Mouse (Mus musculus): ENCODE results near the gene Dao. TPM values are rescaled to one million over a fixed set of nuclear protein-coding genes. Genes with fewer than 3 reads are reported as not detected.

Dao gene
- total RNA-seq, 1 experiment from 2014 or later, result not detected

DNA sequence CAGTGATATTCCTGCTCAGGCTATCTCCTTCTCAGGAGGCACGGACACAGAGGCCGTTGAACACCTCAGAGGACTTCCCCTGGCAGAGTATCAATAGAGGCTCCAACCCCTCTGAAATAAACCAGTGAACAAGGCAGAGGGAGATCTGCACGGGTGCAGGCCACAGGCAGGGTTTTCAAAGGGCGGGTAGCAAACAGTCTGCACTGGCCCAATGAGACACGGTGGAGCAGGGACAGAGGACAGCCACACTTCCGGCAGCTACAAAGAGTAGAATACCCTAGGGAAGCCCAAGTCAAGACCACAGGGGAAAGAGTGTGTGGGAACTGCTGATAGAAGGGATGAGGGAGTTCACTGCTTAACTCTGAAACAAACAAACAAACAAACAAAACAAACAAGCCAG, 20.0 kb upstream of the Dao start:
- no peak for DNase-seq

- no peak for DNase-seq
Measured at GRCm38 (mm10) chr5:113984025-113984740, 19.3 kb upstream of the Dao start.

- no peak for DNase-seq
Measured at GRCm38 (mm10) chr5:113985737-113986136, 17.8 kb upstream of the Dao start.

DNA sequence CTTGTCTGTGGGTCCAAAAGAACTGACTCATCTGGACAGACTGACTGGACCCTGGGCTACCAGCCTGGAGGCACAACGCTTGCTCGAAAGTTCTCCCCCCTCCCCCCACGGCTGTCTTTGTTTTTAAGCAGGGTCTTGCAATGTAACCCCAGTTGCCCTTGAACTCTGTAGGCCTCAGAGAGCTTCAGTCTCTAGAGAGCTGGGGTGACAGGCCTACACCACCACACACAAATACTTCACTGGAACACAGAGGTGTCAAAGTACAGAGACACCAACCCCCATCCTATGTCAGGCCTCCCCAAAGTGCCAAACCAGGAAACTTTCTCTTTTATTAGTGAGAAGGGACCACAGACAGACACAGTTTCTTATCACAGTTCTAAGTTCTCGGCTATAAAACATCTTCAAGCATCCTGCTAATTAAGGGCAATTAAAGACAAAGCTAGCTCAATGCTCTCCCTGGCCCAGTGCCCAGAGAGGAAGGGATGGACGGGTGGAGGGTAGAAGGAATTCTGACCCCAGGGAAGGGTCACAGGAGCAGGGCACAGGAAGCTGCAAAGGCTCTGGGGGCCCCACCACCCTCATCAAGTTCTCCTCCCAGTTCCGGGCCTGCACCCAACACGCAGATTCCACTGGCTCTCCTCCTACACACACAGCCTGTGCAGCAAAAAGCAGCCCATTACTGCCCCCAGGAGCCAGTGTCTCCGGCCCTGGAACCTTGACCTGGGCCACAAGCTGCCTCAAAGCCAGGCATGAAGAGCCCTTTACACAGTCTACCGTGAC, 17.1 kb upstream of the Dao start:
- DNase-seq, result peak; percentile 52

DNA sequence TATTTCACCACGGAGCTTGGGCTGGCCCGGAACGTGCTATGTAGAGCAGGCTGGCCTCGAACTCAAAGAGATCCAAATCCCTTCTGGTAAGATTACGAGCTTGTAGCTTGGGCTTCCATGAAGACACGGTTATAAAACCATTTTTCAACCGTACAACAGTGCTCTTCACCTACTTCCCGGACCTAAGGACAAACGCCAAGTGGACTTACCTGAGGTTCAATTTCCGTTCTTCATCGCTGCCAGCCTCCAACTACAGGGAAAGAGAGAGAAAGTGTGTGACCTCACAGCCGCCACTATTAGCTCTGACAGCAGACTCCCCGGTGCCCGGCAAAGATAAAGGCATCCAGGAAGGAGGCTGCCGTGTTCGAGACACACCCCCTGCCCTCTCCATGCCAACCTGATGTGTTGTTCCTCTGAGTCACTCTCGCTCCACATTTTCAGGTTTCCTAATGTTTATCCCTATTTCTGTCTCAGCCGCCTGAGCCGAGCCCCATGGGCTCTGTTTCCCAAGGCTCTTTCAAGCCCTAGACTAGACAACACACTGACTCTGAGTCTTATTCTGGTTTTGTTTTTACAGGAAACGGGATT, 14.0 kb upstream of the Dao start:
- peak; percentile 72 for DNase-seq

GRCm38 (mm10) chr5:113990593-113990992, 12.9 kb upstream of the Dao start:
- peak; percentile 25 for DNase-seq

- peak; percentile 37 for DNase-seq
Measured at GRCm38 (mm10) chr5:113991141-113991540, 12.4 kb upstream of the Dao start.

- peak; percentile 72 for DNase-seq
Measured at GRCm38 (mm10) chr5:113992339-113992831, 11.1 kb upstream of the Dao start.

- DNase-seq, result peak; percentile 69
Measured at GRCm38 (mm10) chr5:113993031-113993486, 10.4 kb upstream of the Dao start.

- DNase-seq, result peak; percentile 96
Measured at GRCm38 (mm10) chr5:113993487-113994465, 9.7 kb upstream of the Dao start, which contains the start of gene Ssh1. TSS of gene Ssh1 (minus strand) at chr5:113993894.

DNA sequence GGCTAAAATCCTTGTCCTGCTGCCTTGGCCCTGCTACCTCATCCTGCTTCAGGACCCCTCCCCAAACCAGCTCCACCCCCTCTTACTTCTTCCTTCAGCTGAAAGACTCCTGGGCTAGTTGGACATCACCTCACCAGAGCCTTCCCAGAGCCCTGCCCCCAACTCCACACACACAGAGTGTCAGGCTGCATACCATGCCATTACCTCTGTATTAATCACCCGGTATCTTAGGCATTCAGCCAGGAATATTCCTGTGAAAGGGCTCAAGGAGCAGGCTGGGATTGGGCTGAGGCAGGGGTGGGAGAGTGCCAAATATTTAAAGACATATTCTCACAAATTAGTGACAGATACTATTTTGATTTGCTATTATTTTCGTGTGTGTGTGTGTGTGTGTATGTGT, 7.0 kb upstream of the Dao start:
- DNase-seq, result no peak

GRCm38 (mm10) chr5:113999382-113999781, 4.1 kb upstream of the Dao start:
- DNase-seq, result no peak

GRCm38 (mm10) chr5:114004573-114004972, 1.1 kb downstream of the Dao start:
- no peak for DNase-seq

- DNase-seq, result no peak
Measured at GRCm38 (mm10) chr5:114005100-114005499, 1.6 kb downstream of the Dao start.

- no peak for DNase-seq
Measured at GRCm38 (mm10) chr5:114006974-114007373, 3.5 kb downstream of the Dao start.

DNA sequence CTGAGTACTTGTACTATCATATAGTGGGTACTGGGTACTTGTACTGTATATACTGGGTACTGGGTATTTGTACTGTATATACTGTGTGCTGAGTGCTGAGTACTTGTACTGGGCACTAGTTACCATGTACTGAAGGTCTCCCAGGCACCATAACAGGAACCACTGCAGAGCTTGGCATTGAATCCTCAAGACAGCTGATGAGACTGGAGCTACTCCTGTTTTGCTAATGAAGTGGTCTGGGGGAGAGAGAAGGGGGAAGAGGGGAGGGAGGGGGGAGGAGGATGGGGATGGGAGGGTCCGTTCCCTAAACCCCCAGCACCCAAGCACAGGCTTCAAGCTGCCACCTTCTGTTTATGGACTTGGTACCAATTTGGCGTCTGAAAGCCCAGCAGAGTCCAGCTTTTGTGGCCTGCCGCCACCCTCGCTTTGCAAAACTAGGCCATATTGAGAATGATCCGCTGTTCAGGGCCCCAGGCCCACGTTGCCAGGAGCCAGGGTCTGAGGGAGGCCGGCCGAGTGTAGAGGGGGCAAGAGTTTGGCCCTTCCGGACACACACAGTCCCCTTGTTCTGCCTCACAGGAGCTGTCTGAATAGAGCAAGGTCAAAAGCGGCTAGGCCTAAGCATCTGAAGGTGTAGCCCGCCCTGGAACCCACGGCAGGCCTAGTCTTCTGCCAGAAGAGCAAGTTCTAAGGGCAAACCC, 4.4 kb downstream of the Dao start:
- DNase-seq, result no peak

DNA sequence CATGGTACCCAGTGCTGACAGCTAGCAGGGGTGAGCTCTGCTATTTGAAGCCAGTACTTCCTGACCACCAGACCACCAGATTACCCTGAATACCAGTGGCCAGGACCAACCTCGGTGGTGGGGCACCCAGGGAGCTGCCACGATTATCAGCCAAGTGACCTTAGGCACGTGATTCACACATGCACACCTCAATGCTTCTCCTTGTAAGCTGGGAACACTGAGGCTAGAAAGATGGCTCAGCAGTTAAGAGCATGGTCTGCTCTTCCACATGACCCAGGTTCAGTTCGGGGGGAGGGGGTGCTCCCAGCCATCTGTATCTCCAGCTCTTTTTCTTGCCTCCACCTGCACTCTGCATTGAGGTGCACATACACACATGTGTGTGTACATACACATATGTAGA, 5.5 kb downstream of the Dao start:
- no peak for DNase-seq

DNA sequence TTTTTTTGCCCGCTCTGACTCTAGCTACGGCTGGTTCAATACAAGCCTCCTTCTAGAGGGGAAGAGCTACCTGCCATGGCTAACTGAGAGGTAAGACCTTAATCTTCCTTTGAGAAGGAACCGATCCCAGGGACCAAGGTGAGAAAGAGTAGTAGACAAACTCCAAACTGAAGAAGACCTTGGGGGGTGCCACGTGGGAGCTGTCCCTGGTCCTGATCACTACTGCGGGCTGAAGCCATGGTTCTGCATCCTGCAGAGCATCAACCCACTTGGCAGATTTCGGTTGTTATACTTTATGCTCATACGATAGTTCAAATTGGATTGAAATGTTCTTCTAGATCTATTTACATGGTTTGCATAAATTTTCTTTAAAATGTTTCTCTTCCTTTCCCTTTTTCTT, 11.6 kb downstream of the Dao start:
- peak; percentile 67 for DNase-seq

- DNase-seq, result no peak
Measured at GRCm38 (mm10) chr5:114024390-114024789, 20.9 kb downstream of the Dao start.

DNA sequence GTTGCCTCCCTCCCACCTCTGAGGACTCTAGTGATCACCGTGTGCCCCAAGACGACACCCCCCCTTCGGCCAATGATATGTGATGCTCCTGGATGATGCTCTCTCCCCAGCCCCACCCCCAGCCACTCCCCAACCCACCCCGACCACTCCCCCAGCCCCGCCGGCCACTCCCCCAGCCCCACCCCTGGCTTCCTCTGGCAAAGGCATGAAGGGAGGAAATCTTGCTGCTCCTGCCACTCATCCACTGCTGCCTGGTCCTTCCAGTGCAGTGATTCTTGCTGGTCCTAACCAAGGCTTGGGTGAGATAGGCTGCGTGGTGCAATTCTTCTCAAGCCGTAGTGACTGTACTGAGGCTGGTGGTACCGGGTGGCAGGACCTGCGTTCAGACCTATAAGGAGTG, 21.4 kb downstream of the Dao start:
- peak; percentile 10 for DNase-seq
